Mouse (Mus musculus): ENCODE measurements around the gene Tshz3.

GRCm38 (mm10) chr7:36656401-36656800, 41.5 kb upstream of the Tshz3 start:
- TF ChIP-seq CTCF (IDR thresholded peaks at IDR 0.05; ENCODE audit: extremely low read depth, insufficient read length, insufficient replicate concordance, low read depth, low read length) = no peak
- TF ChIP-seq POLR2A (IDR thresholded peaks at IDR 0.05; ENCODE audit: low read depth, low read length) = no peak

Data from small intestine, adult 2 months (tissue).